Mouse (Mus musculus): ENCODE data around the gene Pwwp2a.

DNA sequence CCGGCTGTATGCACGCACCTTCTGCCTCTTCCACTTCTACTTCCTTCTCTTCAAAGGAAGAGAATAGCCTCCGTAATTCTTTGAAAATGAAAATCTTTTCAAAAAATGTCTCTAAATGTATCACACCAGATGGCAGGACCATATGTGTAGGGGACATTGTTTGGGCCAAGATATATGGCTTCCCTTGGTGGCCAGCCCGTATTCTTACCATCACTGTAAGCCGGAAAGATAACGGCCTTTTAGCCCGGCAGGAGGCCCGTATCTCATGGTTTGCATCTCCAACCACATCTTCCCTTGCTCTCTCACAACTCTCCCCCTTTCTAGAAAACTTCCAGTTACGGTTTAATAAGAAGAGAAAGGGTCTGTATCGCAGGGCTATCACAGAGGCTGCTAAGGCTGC is 24.0 kb downstream of the Pwwp2a start:
- TF ChIP-seq CTCF (IDR thresholded peaks at IDR 0.05; ENCODE audit: extremely low read depth, insufficient read depth, low read length) (no peak), POLR2A (IDR thresholded peaks at IDR 0.05; ENCODE audit: extremely low read depth, insufficient read depth, low read length) (no peak)

Data from cortical plate, adult 2 months (tissue).